Mouse (Mus musculus) ovary, postnatal 10 days (tissue): ENCODE results near the gene Stra6l.

Experiments
- DNase-seq: peaks from one replicate; pipeline ENCODE4 v3.0.0; 2022; ENCODE audit warnings: low spot score

The Stra6l gene

DNA sequence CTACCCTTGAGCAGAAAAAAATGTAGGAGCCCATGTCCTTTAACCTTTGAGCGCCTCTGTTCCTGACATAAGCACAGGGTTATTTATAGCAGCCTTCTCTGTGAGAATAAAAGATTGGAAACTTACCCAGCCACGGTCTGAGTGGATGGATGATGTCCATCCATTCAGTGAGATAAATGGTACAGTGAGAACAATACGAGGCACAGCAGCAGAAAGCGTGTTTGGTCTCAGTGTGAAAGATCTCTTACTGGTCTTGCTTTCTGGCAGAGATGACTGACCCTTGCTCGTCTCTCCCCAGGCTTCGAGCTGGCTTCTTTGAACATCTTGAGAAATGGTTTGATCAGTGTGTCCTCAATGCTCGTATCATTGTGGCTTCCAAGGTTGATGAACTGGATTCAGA lies 68.6 kb downstream of the Stra6l start:
- DNase-seq = no peak

GRCm38 (mm10) chr4:45921663-45922435 lies 73.4 kb downstream of the Stra6l start:
- DNase-seq = no peak

DNA sequence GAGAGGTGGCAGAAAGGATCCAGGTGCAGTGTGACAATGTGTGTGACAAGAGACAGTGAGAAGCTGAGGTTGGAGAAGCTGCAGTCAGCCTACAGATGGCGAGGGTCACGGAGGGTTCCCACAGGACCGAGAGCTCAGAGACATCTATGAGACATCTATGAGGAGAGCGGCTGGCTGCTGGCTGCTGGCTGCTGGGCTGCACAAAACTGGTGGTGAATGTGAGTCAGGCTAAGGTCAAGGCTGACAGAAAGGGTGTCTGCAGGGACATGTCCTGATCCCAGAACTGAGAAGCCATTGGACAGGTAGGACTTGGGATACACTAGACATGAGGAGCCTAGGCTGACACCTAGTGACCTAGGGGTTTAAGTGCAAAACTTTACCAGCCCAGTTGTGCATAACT lies 75.5 kb downstream of the Stra6l start:
- no peak for DNase-seq

DNA sequence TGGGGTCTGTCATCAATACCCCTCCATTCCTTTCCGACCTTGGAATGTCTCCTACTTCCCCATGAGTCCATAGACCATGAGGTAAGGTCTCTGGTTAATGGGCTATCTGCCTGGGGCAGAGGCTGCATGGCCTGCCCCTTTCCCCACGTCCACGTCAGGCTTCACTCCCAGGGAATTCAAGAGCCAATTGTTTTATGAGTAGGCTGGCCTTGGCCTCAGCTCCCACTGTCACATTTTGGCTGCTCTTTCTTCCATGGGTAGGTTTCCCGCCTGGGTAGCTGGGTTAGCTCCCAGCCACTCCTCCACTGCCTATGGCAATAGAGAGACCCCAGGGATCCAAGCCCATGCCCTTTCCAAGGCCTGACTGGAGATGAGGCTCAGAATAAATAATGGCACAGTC lies 80.1 kb downstream of the Stra6l start:
- DNase-seq = no peak
